Mouse (Mus musculus) megakaryocyte, embryonic 14.5 days (primary cell): Measurements from ENCODE around the gene Wnt7b. TPM values are rescaled to one million over a fixed set of nuclear protein-coding genes. Genes with fewer than 3 reads are reported as not detected.

Experiments
- H3K27me3 ChIP-seq: replicated peaks from 2 replicates; pipeline ENCODE3; 2012; ENCODE audit warnings: inconsistent platforms
- H3K36me3 ChIP-seq: replicated peaks from 2 replicates; pipeline ENCODE3; 2012; ENCODE audit warnings: low read length, inconsistent platforms, mixed read lengths
- H3K4me1 ChIP-seq: 2 replicates; pipeline ENCODE4 v1.6.1; 2012; ENCODE audit warnings: inconsistent platforms
- H3K4me3 ChIP-seq: replicated peaks from 2 replicates; pipeline ENCODE3; 2012; ENCODE audit warnings: moderate library complexity, mild to moderate bottlenecking, inconsistent platforms
- H3K9me3 ChIP-seq: 2 replicates; pipeline ENCODE4 v1.6.1; 2012; ENCODE audit warnings: inconsistent platforms
- FLI1 ChIP-seq: IDR thresholded peaks from 2 replicates; pipeline ENCODE4 v1.6.1; 2012; ENCODE audit warnings: low read length, inconsistent platforms, mixed read lengths
- GATA1 ChIP-seq: IDR thresholded peaks from 3 replicates; pipeline ENCODE4 v1.6.1; 2012; ENCODE audit warnings: mixed read lengths, low read length, inconsistent platforms, borderline replicate concordance
- polyA plus RNA-seq: library from polyadenylated mRNA; stranded (reverse); fragments of >175 nt; gene quantifications from 2 replicates; pipeline ENCODE4 v1.2.3, GENCODE M21; 2012; ENCODE audit warnings: low replicate concordance; ENCODE audit not compliant: insufficient read depth

Gene Wnt7b
- polyA plus RNA-seq, 1 experiment, result not detected

DNA sequence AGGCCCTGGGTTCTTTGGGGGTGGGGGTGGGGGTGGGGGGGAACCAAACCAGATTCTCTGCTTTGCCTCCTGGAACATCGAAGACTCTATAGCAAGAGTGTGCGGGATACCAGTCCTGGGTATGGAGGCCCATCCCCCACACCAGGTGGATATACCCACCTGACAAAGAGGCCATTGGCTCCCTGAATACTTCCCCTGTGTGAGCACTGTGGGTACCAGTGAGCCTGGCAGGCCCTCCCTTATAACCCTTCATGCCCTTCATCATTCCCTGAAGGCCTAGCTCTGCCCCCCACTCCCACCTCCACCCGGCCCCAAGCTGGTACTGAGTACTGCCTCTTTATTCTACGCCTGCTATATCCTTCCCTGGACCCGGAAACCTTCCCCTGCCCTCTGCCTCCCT, 19.7 kb upstream of the Wnt7b start:
- peaks cover 64% of the 10 kb centered on the region for H3K27me3 ChIP-seq
- H3K4me1 ChIP-seq, result peaks cover 27% of the 10 kb centered on the region
- no peak overlapping the region for H3K4me3 ChIP-seq
- no peaks in the 10 kb centered on the region for H3K36me3 ChIP-seq
- no peaks in the 10 kb centered on the region for H3K9me3 ChIP-seq
- TF ChIP-seq FLI1 (no peak), GATA1 (no peak)

DNA sequence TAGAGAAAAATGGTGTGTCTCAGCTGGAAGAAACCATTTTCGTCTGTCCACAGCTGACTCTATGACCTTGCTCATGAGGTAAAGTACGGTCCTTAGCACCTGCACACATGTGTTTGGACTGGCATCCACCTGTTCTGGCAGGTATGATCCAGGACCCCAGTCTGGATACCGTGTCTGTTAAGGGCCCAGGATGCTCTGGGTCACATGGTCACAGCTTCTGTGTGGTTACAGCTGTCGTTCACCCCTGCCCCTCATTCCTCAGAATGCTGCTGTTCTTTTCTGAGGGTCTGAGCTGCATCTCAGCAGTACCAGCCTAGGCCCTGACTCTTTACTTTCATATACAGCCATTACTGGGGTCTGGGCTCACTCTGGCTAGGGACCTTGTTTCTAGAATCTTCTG, 18.9 kb upstream of the Wnt7b start:
- H3K9me3 ChIP-seq, result no peaks in the 10 kb centered on the region
- peaks cover 27% of the 10 kb centered on the region for H3K4me1 ChIP-seq
- H3K4me3 ChIP-seq, result no peak overlapping the region
- TF ChIP-seq FLI1, result no peak
- TF ChIP-seq GATA1, result no peak
- H3K36me3 ChIP-seq, result no peaks in the 10 kb centered on the region
- peaks cover 59% of the 10 kb centered on the region for H3K27me3 ChIP-seq

- H3K36me3 ChIP-seq, result no peaks in the 10 kb centered on the region
- H3K4me1 ChIP-seq, result peaks cover 28% of the 10 kb centered on the region
- no peak overlapping the region for H3K4me3 ChIP-seq
- peaks cover 57% of the 10 kb centered on the region for H3K27me3 ChIP-seq
- no peaks in the 10 kb centered on the region for H3K9me3 ChIP-seq
- TF ChIP-seq GATA1 (no peak), FLI1 (no peak)
Measured at GRCm38 (mm10) chr15:85600696-85601094, 18.4 kb upstream of the Wnt7b start.

DNA sequence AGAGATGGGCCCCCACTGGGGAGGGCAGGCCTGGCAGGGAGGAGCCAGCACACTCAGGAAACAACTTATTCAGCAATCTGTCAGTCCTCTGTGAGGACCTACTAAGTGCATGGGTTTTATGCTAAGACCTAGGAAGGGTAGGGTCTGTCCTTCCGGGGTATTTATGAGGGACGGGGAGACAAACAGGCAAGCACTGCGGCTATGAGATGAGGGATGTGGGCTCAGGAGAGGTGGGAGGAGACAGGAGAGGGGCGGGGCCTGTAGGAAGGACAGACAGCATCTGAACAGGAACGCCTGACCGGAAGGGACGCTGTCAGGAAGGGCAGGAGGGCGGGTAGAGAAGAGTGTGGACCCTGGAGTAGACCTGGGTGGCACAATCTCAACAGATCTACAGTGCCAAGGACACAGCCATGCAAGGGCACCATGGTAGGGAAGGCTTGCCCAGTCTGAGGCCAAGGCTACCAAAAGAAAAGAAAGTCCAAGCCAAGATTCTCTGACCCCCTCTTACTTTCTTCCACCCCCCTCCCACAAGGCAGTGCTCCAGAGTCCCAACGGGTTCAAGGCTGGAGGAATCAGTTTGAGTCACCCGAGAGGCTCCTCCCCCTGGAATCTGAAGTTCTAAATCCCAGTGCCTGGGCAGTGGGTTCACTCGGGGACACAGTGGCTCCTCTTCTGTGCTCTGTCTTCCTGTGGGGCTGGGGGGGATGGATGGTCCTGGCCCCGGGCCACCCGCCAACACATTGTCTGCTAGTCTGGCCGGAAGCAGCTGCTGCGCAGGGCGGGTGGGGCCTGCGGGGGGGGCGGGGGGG, 17.8 kb upstream of the Wnt7b start:
- Histone ChIP-seq H3K4me3 (peak overlapping the region; percentile 62), H3K4me1 (peaks cover 32% of the 10 kb centered on the region), H3K36me3 (no peaks in the 10 kb centered on the region), H3K27me3 (peaks cover 53% of the 10 kb centered on the region), H3K9me3 (no peaks in the 10 kb centered on the region)
- TF ChIP-seq FLI1 (no peak), GATA1 (no peak)

- Histone ChIP-seq H3K4me3 (no peak overlapping the region), H3K4me1 (peaks cover 36% of the 10 kb centered on the region), H3K9me3 (no peaks in the 10 kb centered on the region), H3K27me3 (peaks cover 45% of the 10 kb centered on the region), H3K36me3 (no peaks in the 10 kb centered on the region)
- no peak for TF ChIP-seq FLI1
Measured at GRCm38 (mm10) chr15:85598984-85599886, 17.0 kb upstream of the Wnt7b start.

DNA sequence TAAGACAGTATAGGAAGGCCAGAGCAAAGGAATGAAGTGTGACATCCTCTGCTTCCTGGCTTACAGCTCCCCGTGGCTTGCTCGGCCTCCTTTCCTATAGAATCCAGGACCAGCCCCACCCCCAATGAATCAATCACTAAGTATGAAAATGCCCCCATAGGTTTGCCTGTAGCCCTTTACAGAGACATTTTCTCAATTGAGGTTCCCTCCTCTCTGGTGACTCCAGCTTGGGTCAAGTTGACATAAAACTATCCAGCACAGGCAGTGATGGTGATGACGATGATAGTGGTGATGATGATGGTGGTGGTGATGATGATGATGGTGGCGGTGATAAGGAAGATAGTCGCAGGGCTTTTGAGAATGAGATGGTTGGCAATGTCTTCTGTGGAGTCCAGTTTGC, 16.2 kb upstream of the Wnt7b start:
- no peak for TF ChIP-seq GATA1
- no peak for TF ChIP-seq FLI1
- Histone ChIP-seq H3K4me3 (no peak overlapping the region), H3K4me1 (peaks cover 44% of the 10 kb centered on the region), H3K27me3 (peaks cover 42% of the 10 kb centered on the region), H3K36me3 (no peaks in the 10 kb centered on the region), H3K9me3 (no peaks in the 10 kb centered on the region)

GRCm38 (mm10) chr15:85597403-85597802, 15.1 kb upstream of the Wnt7b start:
- TF ChIP-seq GATA1 (no peak), FLI1 (no peak)
- peaks cover 52% of the 10 kb centered on the region for H3K4me1 ChIP-seq
- peaks cover 35% of the 10 kb centered on the region for H3K27me3 ChIP-seq
- H3K4me3 ChIP-seq, result peak overlapping the region; percentile 46
- H3K9me3 ChIP-seq, result no peaks in the 10 kb centered on the region
- H3K36me3 ChIP-seq, result no peaks in the 10 kb centered on the region

- Histone ChIP-seq H3K36me3 (peaks cover 2% of the 10 kb centered on the region), H3K9me3 (peaks cover 13% of the 10 kb centered on the region), H3K4me1 (peaks cover 54% of the 10 kb centered on the region), H3K4me3 (peak overlapping the region; percentile 54), H3K27me3 (peaks cover 32% of the 10 kb centered on the region)
- TF ChIP-seq FLI1 (no peak), GATA1 (peak; percentile 64; the same call in 1 of the 3 replicates)
Measured at GRCm38 (mm10) chr15:85592674-85593073, 10.4 kb upstream of the Wnt7b start.

DNA sequence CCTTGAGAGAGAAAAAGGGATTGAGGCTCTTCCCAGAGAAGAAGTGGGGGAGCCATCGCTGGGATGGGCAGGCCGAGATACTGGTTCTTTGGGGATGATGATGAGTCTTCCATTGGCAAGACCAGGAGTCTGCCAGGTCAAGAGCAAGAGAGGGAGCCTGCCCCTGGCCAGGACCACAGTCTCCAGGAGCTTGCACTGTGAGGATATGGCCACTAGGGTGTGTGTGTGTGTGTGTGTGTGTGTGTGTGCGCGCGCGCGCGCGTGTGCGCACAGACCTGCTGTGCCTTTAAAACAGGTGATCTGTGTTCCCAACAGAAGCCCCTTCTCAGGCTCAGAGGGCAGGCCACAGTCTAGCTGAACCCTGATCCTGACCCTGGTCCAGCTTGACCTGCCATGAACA, 8.6 kb upstream of the Wnt7b start:
- H3K9me3 ChIP-seq, result peaks cover 32% of the 10 kb centered on the region
- H3K36me3 ChIP-seq, result peaks cover 2% of the 10 kb centered on the region
- peaks cover 54% of the 10 kb centered on the region for H3K4me1 ChIP-seq
- H3K27me3 ChIP-seq, result peaks cover 49% of the 10 kb centered on the region
- TF ChIP-seq GATA1, result no peak
- TF ChIP-seq FLI1, result no peak
- no peak overlapping the region for H3K4me3 ChIP-seq

- Histone ChIP-seq H3K4me3 (no peak overlapping the region), H3K27me3 (peaks cover 88% of the 10 kb centered on the region), H3K4me1 (peaks cover 30% of the 10 kb centered on the region), H3K9me3 (peaks cover 26% of the 10 kb centered on the region), H3K36me3 (no peaks in the 10 kb centered on the region)
- TF ChIP-seq GATA1 (no peak), FLI1 (no peak)
Measured at GRCm38 (mm10) chr15:85583504-85583903, 1.2 kb upstream of the Wnt7b start.
